Mouse (Mus musculus): ENCODE measurements around the gene Socs5. TPM values are rescaled to one million over a fixed set of nuclear protein-coding genes. Genes with fewer than 3 reads are reported as not detected.

Socs5 gene
- total RNA-seq, 2 experiments from 2014 or later: 106 to 111 TPM

- TF ChIP-seq CTCF (conservative IDR thresholded peaks at IDR 0.05): no peak
- H3K27ac ChIP-seq: no peak overlapping the region
- no peak for DNase-seq (ENCODE audit: low spot score in 2 of 2)
Measured at GRCm38 (mm10) chr17:87181683-87182346, 74.3 kb downstream of the Socs5 start.

GRCm38 (mm10) chr17:87185461-87186066 is 78.1 kb downstream of the Socs5 start:
- no peak for TF ChIP-seq CTCF (conservative IDR thresholded peaks at IDR 0.05)
- no peak for DNase-seq (ENCODE audit: low spot score in 2 of 2)
- Histone ChIP-seq H3K4me3 (no peak overlapping the region), H3K27ac (no peak overlapping the region)

More at GRCm38 (mm10) chr17:87181683-87182346, 74.3 kb downstream of the Socs5 start:
- no peak overlapping the region for H3K4me3 ChIP-seq

DNA sequence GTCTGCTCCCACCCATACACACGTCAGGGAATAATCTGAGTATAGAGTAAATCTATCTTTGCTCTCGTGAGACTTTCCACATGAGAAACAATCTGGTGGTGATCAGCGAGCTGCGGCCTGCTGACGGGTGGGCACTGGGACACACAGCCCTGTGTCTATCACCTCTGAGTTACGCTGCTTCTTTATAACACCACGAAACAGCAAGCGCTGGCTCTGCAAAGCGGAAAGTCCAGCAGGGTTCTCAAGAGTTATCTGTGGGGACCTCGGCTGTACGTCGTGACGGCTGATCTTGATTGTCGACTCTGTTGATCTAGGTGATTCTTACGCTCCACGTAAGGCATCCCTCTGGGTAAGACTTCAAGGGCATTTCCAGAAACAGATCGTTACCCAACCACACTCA is 79.5 kb downstream of the Socs5 start:
- no peak overlapping the region for H3K4me3 ChIP-seq
- no peak overlapping the region for H3K27ac ChIP-seq
- DNase-seq (ENCODE audit: low spot score in 2 of 2): no peak
- no peak for TF ChIP-seq CTCF (conservative IDR thresholded peaks at IDR 0.05)

Small RNA genes lying within 50 kb of the gene (microRNA-seq; reads per million reads assigned to microRNA genes)
- 0 reads per million in 2 experiments for gene Gm22346

Other genes starting within 250 kb of the Socs5 start
- gene Tmem247, start 190.3 kb upstream of the Socs5 start, total RNA-seq (2021): not detected
- not detected for gene Atp6v1e2, start 159.8 kb upstream of the Socs5 start, total RNA-seq (2021)
- gene Rhoq, start 144.6 kb upstream of the Socs5 start, total RNA-seq (2021): 10 to 100 TPM; 25.5 to 35.0 TPM
- 10 to 100 TPM; 15.0 to 18.1 TPM for gene Pigf, start 82.3 kb upstream of the Socs5 start, total RNA-seq (2021)
- 10 to 100 TPM; 52.3 to 52.5 TPM for gene Cript, start 82.1 kb upstream of the Socs5 start, total RNA-seq (2021)
- gene Mcfd2, start 158.3 kb downstream of the Socs5 start, total RNA-seq (2021): 10 to 100 TPM; 56.0 to 62.6 TPM
- gene Ttc7, start 175.2 kb downstream of the Socs5 start, total RNA-seq (2021): 1 to 10 TPM; 7.0 to 8.6 TPM